Mouse (Mus musculus) embryo, embryonic 11.5 days (tissue): Measurements from ENCODE around the gene Gps2.

ENCODE experiments used
- DNase-seq: peaks from one replicate; pipeline ENCODE4 v3.0.0-alpha.2; 2012; ENCODE audit warnings: low read depth, low spot score

The Gps2 gene

DNA sequence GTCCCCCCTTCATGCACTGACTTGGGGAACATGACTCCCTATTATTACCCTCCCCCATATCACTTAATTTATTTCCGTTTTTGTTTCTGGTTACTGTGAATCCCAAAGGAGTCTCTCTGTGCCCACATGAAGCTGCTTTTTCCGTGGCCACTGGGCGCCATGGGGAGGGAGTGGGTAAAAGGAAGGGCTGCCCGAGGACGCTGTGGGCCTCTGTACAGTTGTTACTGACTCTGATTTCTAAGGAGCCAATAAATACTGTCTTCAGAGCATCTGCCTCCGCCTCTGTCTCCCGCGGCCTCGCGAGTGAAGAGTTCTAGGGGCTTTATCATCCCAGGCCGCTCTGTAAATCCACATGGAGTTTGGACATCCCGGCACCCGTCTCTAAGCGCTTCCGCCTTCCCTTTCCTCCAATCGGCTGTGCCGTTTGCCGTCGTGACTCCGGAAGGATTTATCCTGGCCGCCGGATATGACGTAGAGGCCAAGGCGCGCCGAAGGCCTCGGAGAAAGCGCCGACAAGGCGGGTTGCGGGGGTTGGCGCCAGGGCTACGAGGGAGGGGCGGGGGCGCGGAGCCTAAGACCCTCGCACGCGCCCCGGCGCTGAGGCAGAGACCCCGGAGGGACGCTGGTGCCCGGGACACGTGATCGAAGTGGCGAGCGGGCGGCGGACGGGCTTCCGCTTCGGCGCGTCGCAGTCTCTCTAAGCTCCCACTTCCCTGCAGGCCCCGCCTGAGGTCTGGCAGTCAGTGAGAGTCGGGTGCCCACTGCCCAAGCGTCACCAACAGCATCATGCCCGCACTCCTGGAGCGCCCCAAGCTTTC, at the start of gene Gps2:
Gene Gps2, plus strand, starts transcription at position 335 of the 818 bp plus-strand sequence.
- DNase-seq, result peak; percentile 89

DNA sequence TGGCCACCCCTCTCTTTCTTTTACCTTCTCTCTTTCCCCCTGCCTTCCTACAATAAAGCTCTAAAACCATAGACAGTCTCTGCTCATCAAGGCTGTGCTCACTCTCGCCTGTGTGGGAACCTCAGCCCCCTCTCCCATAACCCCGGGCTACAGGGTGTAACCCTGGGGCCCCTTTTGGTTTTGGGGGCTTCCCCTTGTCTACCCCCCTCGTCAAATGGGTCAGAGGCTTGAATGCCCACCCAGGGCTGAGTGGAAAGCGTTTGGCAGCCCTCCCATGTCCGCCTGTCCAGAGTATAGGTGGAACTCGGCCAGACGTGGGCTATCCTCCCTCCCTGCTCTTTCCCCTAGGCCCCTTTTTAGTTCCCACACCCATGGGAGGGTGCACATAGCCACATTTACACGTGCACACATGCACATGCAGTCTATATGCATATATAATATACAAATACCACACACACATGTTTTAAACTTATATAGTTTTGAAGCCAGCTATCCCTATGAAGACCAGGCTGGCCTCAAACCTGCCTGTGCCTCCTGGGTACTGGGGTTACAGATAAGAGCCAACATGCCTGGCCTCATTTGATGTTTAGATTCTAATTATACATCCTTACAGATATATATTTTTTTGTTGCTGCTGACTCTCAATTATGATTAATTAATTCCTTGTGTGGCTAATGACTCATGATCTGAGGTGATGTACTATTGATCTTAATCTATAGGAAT, 49.4 kb upstream of the Gps2 start:
- no peak for DNase-seq

DNA sequence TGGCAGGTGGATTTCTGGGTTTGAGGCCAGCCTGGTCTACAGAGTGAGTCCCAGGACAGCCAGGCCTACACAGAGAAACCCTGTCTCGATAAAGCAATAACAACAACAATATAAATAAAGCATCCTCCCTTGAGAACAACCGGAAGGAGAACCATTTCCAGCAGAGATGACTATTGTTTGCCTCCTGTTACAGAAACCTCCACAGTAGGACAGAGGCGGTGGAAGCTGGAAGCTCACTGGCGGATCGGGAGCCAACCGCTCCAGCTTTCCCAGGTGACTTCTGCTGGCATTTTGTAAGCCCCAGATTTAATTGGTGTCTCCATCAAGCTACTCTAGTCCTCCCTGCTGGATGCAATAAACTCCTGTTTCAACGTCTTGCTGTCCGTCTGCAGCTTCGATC, 48.1 kb upstream of the Gps2 start:
- no peak for DNase-seq

DNA sequence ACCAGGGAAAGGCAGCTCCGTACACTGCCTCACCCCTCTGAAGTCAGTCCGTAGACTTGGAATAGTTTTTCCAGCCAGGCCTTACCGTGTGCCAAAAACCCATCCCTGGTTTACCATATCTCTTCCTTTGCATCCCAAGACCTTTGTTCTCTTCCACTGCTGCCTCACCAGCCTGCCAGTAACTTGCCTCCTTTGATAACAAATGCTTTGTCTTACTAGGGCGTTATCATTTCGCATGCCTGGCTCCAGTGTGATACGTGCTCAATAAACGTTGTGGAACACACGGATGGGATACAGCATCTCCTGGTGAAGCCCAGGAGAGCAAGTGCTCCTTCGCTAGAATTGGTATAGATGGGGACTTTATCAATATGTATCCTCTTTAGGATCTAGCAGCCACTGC, 46.4 kb upstream of the Gps2 start:
- DNase-seq, result no peak

DNA sequence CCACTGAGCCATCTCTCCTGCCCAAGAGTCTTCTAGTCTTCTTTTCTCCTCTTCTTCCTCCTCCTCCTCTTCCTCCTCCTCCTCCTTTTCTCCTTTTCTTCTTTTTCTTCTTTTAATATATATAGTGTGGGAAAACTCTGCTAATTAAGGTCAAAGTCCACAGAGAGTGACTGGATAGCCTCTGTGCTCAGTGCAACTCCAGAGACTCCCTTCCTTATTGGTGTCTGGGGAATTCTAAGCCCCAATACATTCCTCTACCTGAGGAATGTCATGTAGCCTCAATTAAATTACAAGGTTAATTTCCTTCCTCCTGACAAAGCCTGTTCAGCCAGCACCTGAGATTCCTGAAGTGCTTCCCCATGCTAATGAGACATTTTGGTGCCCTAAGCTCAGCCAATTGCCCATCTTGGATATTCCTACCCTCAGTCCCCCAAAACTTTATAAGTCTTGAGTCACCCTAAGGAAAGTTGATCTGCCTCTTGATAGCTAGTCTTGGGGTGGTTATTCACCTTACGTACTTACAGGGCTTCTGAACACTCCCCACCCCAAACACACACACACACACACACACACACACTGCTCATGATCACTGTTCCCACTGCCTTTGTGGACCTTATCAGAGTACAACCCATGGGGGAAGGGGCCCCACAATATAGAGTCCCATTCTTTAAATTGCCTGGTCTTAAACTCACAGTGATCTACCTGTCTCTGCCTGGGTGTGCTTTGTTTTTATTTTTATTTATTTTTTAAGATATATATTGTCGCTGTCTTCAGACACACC, 43.2 kb upstream of the Gps2 start:
- no peak for DNase-seq

DNA sequence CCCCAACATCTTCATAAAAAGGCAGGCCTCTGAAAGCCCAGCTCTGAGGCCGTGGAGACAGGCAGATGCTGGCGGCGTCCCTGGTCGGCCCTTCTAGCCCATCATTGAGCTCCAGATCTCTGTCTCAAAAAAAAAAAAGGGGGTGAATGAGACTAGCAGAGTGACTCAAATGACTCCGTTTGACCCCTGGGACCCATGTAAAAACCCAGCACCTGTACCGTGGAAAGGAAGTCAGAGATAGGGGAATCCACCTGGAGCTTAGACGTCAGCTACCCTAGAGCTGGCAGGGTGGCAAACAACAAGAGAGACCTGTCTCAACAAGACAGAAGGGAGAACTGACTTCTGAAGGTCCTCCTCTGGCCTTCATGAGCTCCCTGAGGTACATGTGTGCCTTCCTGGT, 41.9 kb upstream of the Gps2 start:
- no peak for DNase-seq

DNA sequence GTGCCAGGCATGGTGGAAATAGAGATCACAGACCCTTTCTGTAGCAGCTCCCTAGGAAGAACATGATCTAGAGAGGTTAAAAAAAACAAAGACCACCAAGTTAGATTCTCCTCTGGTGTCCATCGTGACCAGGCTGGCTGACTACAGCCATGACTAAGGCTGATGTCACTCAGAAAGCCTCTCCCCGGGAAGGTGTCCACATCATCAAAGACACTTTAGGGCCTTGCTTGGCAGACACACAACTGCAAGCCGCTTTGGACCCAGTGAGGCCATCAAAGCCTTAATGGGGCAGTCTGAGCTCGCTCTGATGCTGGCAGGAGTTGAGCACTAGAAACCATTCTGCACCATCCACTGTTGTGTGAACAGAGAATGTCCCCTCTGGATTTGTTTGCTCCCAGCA, 41.2 kb upstream of the Gps2 start:
- DNase-seq, result no peak

DNA sequence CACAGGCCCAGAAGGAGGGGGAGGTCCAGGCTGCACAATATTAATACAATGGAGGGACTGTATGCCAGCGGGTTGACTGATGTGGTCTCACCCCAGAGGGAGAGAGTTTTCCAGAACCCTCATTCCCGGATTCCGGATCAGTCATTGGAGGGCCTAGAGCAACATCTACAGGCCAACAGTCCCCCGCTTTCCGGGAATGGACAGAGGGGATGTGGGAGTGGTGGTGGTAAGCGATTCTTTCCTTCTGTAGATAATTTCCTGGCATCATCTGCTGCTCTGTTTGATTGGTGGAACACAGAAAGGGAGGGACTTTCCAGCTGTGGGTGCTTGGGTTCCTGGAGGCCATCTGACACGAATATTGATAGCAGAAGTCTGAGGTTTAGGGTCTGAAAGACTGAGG, 37.5 kb upstream of the Gps2 start:
- no peak for DNase-seq

DNA sequence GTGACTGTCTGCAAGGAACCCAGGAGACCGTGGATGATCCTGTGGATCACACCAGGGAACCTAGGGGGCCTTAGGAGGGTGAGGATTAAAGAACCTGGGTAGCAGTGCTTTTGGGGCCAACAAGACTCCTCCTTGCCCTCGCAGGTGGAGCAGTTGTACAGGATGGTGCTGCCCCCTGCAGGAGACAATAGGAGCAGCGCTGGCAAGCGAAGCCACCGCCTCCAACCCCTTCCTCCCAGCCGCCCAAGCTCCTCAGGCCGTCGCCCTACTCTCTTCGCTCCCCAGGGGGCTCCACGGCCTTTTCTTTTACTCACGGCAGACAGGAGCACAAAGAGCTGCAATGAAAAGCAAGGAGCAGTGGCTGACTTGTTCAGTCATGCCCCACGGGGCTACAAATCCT, 36.8 kb upstream of the Gps2 start:
- peak; percentile 71 for DNase-seq

DNA sequence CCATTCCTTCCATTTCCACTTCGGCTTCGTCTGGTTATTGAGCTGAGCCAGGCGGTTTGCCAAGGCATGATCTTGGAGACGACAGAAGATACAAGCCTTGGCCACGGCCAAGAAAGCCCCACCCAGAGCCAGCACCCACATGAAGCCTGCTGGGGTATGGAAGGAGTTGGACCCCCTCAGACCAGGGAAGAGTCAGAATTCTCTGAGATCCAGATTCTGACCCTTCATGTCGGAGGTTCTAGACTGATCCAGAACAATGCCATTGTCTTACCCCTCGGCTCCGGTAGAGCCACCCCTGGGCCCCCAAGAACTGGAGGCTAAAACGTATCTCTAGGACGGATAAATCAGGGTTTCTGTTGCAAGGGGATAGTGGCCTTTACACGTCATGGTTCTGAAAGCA, 35.8 kb upstream of the Gps2 start, which contains the start of gene Tmem95:
Gene Tmem95, minus strand, starts transcription at position 141 of the 400 bp plus-strand sequence.
- no peak for DNase-seq

DNA sequence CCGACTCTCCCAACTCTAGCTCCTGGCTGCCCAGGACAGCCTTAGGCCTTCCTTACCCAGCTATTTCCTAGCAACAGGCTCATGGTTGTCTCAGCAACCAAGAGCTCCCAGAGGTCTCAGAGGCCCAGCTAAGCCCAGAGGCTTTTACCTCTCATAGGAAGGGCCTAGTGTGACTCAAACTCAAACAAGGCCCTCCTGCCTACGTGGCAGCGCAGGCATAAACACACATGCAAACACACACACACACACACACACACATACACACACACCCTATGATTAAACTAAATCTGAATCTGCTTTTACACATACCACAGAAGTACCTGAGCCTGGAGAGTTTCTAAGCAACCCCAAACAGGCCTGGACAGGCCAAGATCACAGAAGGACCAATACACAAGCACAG, 35.3 kb upstream of the Gps2 start:
- DNase-seq, result no peak

DNA sequence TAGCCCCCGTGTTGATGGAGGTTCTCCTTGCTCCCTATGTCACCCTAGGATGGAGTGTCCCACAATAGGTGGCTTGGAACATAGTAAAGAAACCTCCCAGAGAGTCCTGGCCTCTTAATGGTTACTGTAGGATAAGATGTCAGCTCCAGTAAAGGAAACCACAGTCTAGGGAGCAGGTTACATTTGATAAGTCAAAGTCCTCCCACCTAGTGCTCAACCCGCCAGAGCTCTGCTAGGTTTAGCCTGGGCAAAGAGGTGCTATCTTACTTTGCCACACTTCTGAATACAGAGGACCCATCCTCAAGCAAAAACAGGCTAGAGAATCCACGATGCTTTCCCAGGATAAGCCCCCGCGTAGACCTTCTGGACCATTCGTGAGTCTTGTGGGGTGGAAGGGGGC, 34.7 kb upstream of the Gps2 start:
- DNase-seq, result no peak

DNA sequence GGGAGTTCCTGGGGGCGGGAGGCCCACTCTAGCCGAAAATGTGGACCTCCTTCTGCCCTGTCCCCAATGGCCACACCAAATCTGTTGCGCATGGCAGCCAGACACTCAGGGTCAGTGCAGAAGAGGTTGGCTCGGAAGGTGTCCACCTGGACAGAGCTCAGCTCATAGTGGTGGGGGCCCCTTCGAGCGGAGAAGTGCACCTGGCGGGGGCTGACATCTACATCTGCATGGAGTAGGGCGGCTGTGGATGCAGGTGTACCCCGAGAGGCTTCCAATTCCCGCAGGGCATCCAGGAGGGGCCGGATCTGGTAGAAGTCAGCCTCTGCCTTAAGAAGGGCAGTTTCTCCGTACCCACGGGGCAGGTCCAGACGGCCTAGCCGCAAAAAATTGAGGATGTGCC, 34.0 kb upstream of the Gps2 start:
- no peak for DNase-seq

DNA sequence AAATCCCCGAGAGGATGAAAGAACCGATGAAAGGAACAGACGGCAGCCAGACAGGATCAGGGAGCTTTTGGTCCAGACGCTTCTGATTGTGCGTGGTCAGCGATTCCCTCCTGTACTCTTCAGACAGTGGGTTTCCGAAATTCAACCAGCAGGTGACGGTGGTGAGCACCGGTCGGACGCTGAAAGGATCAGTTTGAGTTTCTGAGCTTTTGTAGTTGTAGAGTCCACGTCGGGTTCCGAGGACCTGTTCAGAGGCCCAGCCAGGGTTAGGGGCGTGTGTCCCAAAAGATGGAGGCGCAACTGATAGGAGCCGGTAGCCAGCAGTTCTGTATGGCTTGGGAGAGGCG, 33.2 kb upstream of the Gps2 start:
- DNase-seq, result peak; percentile 54

DNA sequence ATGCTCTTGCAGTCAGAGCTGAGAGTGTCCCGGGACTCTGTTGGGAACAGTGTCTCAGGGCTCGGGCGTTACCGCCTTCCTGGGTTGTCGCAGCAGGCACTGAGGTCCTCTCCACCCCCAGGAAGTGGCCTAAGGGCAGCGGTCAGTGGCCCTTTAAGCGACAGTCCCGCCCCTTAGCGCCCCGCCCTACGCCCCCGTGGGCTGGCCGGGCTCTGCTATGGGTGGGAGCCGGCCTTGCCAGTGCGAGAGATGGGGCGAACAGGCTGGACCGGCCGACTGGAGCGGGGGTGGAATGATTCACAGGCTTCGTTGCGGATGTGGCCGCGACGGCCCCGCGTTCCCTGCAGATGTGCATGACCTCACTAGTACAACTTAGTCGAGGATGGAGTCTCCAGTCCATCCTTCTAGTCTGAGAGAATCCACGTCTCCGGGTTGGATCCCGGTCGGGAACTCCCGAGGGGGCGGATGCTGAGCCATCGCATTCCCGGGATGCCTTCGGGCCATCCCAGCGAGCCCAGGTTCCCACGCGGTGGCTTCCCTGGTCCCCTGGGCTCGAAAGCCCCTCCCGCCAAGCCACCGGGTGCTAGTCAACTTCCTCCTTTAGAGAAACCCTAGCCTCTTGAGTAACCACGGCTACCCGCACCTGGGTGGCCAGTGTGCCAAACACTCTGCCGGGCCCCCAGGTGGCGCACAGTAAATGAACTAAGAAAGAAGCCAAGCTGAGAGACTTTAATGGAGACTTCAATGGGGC, 32.7 kb upstream of the Gps2 start, which contains the start of gene Kctd11:
Gene Kctd11, minus strand, starts transcription at position 554 of the 751 bp plus-strand sequence.
- DNase-seq, result peak; percentile 65

DNA sequence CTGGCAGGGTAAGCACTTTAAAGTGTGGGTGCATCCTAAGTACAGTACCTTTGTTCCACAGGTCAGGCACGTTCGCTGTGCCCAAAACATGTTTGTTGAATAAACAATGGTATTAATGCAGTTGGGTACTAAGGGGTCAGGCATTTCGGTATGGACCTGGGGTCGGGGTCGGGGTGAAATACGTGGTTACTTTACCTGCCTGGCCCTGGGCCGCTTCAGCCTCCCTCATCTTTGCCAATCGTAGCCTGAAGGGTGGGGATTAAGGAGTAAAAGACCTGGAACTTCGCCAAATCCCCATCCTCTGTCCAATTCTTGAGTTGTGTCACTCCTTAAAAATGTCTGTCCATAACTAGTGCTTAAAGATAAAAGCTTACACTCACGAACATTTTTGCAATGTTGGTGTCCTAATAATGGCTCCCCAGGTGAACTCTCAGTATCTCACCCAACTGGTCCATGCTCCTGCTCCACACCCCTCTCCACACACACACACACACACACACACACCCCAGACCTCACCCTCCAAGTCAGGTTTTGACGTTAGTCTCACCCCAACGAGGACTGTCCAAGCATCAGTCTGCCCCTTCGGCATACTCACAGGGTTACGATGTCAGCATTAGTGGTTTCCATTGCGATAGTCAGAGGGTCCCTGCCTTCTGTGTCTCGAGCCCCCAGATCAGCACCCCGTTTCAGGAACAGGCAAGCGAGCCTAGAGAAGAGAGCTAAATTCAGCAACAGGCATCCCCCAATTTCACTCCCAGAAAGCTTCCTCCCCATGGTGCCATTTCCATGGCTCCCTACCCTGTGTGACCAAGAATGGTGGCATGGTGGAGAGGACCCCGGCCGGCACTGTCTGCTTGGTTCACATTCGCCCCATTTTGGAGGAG, 31.7 kb upstream of the Gps2 start:
- DNase-seq, result no peak

DNA sequence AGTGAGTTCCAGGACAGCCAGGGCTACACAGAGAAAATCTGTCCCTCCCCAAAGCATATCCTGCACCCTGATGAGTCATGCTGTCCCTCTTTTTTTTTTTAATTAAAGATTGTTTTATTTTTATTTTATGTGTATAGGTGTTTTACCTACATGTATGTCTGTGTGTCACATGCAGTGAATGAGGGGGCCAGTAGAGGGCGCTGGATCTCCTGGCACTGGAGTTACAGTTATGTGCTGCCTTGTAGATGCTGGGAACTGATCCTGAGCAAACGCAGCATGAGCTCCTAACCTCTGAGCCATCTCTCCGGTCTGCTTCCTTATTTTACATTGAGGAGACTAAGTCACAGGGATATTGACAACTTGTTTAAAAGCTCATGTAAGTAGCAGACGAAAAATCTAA, 30.6 kb upstream of the Gps2 start:
- no peak for DNase-seq

DNA sequence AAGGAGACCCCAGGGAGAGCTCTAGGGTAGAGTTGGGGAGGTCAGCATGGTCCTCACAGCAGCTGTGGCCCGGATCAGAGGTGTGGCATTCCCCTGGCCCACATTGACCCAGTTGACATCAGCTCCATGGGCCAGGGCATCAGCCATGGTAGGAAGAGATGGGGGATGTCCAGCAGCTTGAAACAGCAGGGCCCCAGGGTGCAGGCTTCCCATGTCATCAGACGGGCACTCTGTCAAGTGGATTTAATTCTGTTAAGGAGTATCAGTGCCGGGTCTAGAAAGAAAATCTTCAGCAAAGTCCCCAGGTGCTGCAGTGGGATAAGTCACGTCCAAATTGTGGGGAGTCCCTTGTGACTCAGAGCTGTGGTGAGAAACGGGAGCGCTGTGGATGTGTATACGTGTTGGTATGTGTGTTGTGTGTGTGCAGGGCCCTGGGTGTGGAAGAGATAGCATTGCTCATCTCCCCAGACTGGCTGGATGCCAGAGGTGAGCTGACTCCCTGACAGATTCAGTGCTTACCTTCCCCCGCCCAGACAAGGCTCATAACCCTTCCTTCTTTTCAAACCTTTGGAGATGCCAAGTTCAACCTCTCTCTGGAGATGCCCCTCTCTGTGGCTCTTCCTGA, 30.0 kb upstream of the Gps2 start:
- no peak for DNase-seq

DNA sequence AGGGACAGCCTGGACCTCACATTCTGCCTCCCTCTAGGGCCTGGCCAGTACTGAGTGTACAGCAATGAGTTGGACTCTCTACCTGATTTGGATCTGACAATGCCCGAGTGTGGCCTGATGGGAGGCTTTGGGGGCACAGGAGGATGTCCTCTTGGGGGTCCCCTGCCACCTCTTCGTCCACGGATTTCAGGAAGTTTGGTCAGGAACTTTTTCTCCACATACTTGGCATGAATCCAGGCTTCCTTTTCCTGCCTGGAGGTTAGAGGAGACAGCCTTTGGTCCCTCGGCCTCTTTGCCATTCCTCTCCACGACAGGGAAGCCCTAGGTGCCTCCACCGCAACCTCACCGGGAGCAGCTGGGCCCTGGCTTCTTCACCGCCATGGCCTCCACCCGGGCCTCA, 29.4 kb upstream of the Gps2 start:
- no peak for DNase-seq

DNA sequence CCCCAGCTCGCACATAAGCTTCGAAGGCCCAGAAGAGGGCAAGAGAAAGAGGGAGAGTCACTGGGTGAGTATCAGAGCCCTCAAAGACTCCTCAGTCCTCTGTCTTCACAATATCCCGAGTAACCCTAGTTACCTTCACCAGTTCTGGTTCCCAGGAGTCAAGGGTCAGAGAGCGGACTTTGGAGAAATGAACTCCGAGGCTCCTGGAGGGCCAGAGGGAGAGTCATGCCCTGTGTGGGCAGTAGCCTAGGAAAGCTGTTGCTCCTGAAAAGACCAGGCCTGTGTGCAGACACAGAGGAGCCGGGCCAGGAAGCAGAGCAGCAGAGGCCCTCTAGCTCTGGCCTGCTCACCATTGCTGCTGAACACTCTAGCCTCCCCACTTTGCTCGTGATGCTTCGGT, 29.0 kb upstream of the Gps2 start:
- DNase-seq, result no peak
